Mouse (Mus musculus) T-helper 17 cell (primary cell): ENCODE measurements around the gene Ccdc9.
"Not testable (repeated sequence)": the region's sequence is repeated elsewhere in the genome, so short reads cannot be mapped to it uniquely, and the experiment has no call there.

ENCODE experiments used
- in situ Hi-C, 2 experiments: fragments of 300-600 bp; cut with MboI, MseI; formaldehyde crosslinking; loops; 1 replicate in 1 of 2; 2 replicates in 1 of 2; pipeline ENCODE4 v1.15.1; 2025; ENCODE audit warnings: high pct_unique_total_duplicates in 2 of 2

Gene Ccdc9

DNA sequence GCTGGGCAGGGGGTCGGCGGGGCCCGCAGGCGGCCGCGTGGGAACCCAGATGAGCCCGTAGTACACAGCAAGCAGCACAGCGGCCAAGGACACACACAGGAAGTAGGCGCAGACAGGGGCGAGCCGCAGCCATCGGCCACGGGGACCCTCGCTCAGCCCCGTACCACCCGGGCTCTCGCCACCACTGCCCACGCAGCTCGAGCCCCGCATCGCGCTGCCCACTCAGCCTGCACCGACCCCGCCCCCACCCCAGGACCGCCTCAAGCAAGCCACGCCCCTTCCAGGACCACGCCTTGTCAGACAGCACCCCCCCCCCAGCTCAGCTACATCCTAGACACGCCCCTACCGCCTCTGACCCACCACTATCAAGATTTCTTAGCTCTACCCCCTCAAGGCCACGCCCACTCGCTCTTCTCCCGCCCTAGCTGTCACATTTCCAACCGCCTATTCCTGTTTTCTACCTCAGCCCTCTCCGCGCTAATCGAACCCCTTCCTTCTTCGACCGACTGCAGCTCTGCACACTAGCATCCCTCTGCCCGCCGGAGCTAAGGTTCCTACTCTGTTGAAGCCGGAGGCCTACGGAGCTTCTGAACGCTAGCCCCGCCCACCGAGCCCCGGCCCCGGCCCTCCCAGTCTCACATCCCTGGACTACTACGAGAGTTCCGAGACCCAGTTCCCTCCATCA, 13.4 kb downstream of the Ccdc9 start, which contains the start of gene Inafm1:
Gene Inafm1 (minus strand): TSS at position 537 of the 685 bp plus-strand sequence.
- in situ Hi-C loops = no loop called here

DNA sequence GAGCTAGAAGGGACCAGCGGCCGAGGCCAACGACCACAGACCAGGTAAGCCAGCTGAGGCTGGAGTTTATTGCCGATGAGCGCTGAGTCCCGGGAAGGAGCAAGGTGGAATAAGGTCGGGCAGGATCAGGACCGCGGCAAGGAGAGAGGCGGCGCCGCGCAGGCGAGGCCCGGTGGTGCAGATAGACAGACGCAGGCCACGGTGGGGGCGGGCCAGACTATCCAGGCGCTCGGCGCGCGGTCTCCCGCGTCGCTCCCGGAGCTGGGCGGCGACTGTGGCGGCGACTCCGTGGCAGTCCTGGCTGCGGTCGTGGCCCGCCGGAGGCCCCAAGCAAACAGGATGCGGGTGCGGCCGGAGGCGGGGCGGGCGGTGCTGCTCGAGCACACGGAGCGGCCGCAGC, 13.9 kb downstream of the Ccdc9 start:
- in situ Hi-C loops = no loop called here

DNA sequence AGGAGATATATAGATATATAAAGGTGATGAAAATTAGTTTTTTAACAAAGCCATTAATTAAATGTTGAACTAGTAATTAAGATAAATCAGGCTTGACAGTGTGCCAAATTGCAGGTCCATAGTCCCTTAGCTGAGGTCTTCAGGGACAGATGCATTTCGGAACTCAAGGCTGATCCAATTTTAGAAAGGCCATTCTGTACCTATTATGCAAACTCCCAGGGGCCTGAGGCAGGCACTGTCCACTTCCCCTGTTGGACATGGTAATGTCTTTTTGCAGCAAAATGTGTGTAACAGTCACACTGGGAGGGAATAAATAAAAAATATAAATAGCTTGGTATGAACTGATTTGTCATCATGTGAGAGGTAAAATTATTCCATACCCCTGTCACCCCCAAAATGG, 15.5 kb downstream of the Ccdc9 start:
- in situ Hi-C loops = no loop called here

DNA sequence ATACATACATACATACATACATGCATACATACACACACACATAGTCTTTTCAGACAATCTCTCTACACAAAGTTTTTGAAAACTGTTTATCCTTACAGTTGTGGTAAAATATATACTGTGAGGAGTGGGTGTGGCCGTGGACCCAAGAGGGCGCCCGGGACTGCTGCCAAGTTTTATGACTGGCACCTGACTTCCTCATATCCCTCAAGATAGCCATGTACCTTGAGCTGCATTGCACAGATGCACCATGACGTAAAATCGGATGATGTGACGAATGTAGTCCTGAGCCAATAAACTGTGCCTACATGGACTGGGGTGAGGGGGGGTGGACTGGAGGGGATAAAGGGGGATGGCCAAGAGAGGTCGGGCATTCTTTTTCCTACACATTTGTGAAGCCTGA, 20.0 kb downstream of the Ccdc9 start:
- in situ Hi-C loops = not testable (repeated sequence)

DNA sequence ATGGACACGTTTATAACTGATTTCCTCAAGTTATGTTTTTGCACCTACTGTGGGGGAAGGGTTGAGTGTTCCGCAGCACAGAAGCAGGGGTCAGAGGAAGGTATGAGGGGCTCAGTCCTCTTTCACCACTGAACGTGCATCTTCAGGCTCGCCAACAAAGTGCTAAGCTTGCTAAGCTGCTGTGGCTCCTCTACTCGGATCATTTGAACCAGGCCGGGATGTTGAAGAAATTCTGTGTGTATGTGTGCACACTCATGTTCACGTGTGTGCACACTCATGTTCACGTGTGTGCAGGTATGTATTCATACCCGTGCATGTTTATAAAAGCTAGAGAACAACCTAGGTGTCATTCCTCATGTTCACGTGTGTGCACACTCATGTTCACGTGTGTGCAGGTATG, 20.7 kb downstream of the Ccdc9 start:
- in situ Hi-C loops = no loop called here

DNA sequence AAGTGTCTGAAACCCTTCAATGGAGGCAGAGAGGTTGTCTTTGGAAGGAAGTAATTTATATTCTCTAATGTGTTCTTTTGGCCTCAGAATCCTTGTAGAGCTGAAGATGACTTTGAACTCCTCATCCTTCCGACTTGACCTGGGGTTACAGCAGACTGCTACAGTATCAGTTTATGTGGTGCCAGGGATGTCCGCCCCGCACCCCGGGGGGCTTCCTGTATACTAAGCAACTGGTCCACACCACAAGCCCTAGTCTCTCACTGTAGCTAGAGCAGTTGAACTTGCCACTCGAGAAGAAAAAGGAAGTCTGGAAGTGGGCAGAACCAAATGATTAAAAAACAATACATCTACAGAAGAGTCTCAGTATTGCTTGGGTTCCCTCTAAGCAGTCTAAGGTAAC, 22.8 kb downstream of the Ccdc9 start:
- in situ Hi-C loops = loop anchor here in 1 of 2 experiments (5.0 kb wide), 1 partner anchor 72 kb away; no protein-coding TSS in a partner anchor

DNA sequence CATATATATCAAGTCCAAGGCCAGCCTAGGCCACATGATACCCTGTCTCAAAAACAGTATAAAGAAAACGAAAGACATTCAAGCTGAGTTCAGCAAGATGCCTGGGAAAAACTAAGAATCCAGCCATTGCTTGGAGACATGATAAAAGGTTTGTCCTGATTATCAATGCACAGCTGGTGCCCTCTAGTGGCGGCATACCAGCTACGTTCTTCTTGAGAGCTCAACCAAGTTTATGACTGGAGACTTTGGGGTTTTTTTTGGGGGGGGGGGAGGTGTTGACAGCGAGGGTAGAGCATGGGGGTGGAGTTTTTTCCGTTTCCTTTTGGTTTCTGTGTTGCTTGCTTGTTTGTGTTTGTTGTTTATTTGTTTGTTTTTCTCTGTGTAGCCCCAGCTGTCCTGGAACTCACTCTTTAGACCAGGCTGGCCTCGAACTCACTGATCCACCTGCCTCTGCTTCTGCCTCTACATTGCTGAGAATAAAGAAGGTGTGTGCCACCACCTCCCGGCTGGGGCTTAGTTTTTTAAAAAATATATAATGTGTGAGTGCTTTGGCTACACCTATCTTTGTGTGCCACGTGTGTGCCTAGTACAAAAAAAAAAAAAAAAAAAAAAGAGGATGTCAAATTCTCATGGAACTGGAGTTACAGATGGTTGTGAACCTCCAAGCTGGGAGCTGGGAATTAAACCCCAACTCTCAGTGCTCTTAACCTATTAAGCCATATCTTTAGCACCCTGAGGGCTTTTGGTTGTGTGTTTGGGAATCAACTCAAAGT, 23.4 kb downstream of the Ccdc9 start:
- in situ Hi-C loops = loop anchor here in 1 of 2 experiments (5.0 kb wide), 1 partner anchor 71 kb away; no protein-coding TSS in a partner anchor

DNA sequence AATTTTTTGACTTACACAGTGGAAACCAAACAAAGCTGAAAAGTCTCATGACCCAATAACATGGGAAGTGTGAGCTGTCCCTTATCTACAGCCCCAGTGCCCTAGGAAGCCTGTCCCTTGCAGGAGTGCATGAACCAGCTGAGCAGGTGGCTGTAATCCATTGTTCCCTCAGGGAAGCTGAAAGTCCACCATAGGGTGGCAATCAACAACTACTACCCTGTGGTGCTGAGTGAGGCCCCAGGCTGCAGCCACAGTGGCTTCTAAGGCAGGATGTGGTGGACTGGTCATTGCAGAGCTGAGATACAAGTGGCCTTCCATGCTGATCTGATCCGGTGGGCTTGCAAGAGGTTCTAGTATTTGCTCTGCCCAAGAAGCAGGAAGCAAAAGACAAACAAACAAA, 25.5 kb downstream of the Ccdc9 start:
- in situ Hi-C loops = loop anchor here in 1 of 2 experiments (5.0 kb wide), 1 partner anchor 69 kb away; no protein-coding TSS in a partner anchor

DNA sequence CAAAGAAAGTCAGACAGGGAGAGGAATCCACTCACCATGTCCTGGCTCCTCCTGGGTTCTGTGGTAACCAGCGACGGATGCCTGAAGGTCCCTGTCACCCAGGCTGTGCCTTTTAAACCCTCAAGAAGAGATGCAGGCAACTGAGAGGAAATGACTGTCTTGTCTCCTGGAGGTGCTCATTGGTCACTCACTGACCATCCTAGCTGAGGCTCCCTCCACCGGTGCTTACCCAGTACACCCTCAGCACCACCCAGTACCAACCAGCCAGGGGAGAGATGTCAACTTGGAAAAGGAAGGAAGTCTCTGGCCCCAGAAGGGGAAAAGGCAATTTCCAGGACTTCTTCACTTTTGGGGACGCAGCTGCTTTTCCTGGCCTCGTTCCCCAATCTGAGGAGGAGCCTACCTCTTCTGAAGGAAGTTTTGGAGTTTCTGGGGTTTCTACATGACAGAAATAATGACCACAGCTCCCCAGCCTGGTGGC, 27.4 kb downstream of the Ccdc9 start, which contains the start of gene C5ar1:
Gene C5ar1 (minus strand): TSS at position 431 of the 481 bp plus-strand sequence.
- in situ Hi-C loops = no loop called here

DNA sequence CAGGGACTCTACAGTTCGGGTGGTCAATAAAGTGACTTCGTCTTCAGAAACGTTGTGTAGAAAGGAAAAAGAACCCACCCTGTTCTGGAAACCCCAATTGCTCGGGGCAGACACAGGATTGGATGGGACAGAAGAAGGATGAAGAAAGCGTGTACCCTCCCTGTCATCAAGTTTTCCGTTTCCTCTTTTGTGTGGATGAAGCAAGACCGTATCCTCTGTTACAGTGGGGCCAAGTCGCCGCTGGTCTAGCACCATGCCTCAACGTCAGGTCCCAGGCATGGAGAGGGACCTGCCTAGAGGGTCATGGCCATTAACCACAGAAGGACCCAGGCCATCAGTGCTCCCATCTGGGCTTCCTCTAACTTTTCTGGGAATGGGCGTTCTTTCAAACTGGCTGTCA, 28.8 kb downstream of the Ccdc9 start:
- in situ Hi-C loops = no loop called here

DNA sequence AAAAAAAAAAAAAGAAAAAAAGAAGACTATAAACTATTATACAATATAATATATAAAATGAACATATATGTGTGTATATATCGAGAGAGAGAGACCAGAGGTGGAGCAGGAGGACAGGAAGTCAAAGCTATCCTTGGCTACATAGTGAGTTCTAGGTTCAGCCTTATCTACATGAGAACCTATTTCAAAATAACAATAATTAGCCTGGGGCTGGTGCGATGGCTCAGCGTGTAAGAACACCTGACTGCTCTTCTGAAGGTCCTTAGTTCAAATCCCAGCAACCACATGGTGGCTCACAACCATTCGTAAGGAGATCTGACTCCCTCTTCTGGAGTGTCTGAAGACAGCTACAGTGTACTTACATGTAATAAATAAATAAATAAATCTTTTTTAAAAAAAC, 30.6 kb downstream of the Ccdc9 start:
- in situ Hi-C loops = not testable (repeated sequence)

DNA sequence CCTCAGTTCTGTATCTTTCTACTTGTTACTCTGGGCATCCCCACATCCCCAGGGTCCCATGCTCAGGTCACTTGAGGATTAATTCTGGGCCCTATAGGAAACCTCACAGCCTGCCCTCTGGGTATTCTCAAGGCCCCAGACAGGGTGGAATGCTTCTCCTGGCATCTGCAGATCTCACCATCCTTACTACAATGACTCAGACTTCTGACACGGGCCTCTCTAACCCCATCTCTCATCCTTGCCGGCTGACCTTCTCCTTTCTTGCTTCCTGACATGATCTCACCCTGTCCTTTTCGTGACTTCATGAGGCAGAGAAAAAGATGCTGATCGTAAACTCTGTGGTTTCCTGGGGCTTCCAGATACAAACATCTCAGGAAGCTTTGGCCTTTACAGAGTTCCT, 32.4 kb downstream of the Ccdc9 start:
- in situ Hi-C loops = no loop called here

DNA sequence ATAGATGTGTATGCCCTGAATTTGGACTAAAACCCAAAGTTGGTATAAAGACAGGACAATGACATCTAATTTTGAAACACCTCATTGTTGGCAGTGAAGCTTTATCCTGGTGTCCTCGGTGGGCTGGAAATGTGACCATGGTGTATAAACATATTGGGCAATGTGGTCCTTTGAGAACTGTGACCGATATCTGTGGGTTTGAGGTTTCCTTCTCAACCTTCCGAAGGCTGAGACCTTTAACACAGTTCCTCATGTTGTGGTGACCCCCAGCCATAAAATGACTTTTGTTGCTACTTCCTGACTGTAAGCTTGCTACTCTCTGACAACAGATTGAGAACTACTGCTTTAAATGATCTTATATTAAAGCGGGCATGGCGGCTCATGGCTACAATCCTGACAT, 35.9 kb downstream of the Ccdc9 start:
- in situ Hi-C loops = no loop called here

DNA sequence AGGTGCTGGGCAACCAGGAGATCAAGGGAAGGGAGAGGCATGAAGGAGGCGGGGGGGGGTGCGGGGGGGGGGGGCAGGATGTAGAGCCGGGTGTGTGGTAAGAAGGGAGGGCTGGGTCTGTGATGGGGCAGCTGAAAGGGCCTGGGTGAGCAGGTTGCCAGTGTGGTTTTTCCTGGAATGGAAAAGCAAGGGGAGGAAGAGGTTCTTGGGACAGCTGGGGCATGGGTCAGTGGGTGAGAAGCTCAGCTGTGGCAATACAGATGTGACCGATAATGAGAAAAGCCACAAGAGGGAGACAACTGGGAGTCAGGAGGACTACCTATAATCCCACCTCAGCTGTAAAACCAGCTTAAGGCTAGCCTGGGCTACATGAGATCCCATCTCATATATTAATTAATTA, 40.6 kb downstream of the Ccdc9 start:
- in situ Hi-C loops = no loop called here

DNA sequence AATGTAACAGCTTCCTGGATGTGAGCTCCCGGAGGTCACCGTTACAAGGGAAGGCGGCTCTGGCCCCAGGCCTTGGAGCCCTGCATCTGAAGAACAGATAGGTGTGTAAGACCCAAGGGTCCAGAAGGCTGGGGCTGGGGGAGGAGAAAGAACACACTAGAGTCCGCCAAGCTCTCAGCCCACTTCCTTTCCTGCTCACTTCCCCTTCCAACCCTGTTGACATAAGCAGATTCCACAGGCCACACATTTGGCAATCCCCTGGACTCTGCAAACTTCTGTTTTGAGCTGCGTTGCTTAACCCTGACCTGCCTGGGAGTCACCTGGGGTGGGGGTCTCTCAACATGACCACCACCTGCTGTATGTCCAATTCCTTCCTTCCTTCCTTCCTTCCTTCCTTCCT, 42.5 kb downstream of the Ccdc9 start, which contains the start of gene C5ar2:
Gene C5ar2 (minus strand): TSS at position 88 of the 400 bp plus-strand sequence.
- in situ Hi-C loops = no loop called here

DNA sequence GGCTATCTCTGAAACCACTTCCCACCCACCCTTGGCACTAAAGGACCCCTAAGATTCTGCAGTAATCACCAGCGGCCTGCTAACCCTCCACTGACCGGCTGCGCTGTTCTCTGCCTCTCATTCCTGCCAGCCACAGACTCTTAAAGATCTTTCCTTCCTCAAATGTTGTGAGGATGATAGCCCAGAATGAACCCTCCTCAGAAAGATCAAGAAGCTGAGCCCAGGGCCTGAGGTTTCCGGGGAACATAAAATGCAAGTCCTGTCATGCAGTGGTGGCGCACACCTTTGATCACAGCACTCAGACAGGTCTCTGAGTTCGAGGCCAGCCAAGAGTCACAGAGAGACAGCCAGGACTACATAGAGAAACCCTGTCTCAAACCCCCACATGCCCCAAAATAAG, 44.4 kb downstream of the Ccdc9 start:
- in situ Hi-C loops = no loop called here

DNA sequence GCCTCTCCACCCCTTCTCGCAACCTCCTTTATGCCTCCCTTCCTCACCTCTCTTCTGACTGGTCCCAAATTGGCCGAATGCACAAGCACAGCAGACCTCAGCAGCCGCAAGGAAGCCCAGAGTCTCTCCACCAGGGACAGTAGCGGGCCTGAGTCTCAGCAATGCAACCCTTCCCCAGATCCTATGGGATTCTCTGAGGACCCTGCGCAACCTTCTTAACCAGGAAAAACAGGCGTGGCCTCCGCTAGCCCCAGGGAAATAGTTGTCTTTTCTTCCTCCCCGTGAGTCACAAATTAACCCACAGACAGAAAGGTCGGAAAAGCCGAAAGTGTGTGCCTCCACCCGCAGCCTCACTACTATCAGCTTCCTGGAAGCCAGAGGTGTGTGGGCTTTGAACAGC, 44.8 kb downstream of the Ccdc9 start:
- in situ Hi-C loops = no loop called here

DNA sequence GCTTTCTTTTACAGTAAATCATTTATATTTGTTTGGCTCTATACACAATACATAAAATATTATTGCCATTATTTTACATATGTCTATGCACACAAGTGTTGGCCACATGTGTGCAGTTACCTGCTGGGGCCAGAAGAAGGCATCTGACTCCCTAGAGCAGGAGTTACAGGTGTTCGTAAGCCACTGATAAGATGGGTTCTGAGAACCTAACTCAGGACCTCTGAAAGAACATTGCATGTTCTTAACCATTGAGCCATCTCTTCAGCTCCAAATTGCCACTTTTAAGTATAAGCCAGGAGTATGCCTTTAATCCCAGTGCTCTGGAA, 45.7 kb downstream of the Ccdc9 start:
- in situ Hi-C loops = no loop called here

DNA sequence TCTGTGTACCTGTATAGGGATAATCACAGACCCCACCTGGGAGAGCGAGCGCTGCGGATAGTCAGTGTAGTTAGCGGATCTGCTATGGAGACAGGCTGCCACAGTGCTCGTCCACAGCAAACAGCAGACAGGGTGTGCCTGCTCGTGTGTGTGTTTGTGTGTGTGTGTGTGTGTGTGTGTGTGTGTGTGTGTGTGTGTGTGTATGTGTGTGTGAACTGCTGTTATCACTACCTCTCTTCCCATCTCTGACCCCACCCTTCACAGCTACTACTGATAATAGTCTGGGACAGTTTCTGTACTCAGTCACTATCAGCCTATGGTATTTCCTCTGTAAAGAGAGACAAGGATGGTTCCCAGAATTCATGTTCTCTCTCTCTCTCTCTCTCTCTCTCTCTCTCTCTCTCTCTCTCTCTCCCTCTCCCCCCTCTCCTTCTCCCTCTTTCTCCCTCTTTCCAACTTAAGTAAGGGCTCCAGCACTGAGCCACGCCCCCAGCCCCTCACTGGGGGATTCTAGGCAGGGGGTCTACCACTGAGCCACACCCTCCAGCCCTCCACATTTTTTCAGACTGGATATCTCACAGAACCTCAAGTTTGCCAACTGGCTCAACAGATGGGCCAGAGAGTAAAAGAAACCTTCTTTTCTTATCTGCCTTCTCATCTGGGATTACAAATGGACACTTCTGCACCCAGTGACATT, 46.2 kb downstream of the Ccdc9 start:
- in situ Hi-C loops = no loop called here

DNA sequence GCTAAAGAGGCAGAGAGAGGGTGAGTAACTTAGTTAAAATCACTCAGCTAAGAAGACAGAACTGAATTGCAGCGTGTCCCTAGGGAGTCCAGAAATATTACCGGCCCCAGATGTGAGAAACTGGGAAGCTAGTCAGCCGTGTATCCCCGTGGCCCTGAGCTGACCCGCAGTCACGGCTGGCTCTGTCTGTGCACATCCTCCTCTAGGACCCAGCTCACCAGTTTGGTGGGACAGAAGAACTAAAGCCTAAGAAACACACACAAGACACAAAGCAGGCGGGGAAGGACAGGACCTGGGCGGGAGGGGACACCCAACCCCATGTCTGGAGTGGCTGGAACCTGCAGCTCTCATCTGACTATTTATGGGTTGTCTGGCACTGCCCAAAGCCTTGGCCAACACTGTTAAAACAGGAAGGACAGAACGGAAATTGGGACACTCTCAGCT, 47.0 kb downstream of the Ccdc9 start:
- in situ Hi-C loops = no loop called here

DNA sequence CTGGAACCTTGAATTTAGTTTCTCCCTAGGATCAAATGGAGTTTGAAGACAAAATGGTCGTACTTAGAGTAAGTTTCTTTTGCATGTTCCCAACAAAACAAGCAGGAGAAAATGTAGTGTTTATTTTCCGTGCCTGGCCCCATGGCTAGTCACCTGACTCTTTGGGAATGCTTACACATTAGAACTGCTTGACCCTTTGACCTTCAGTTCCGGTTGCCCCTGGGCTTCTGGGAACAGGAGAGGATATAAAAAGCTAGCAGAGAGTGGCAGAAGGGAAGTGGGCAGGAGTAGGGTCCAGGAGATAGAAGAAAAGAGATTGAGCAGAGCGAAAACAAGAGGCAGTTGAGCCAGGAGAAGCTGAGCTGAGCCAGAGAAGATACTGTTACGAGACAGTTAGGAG, 56.7 kb downstream of the Ccdc9 start:
- in situ Hi-C loops = no loop called here
